Mouse (Mus musculus) c-Kit-positive CD71-positive TER-119-positive erythroid progenitor cells, embryonic 14.5 days (primary cell): ENCODE results near the gene Sirt2.

Source experiments
- DNase-seq: peaks from one replicate; pipeline ENCODE4 v3.0.0-alpha.2; 2013; ENCODE audit warnings: low spot score

Gene Sirt2

GRCm38 (mm10) chr7:28816920-28817319 is 50.4 kb downstream of the Sirt2 start:
- DNase-seq: no peak

- no peak for DNase-seq
Measured at GRCm38 (mm10) chr7:28817524-28817923, 51.0 kb downstream of the Sirt2 start.

- DNase-seq: no peak
Measured at GRCm38 (mm10) chr7:28817957-28818356, 51.4 kb downstream of the Sirt2 start.

GRCm38 (mm10) chr7:28818436-28818835 is 51.9 kb downstream of the Sirt2 start:
- DNase-seq: no peak

GRCm38 (mm10) chr7:28818861-28819452 is 52.4 kb downstream of the Sirt2 start:
- no peak for DNase-seq

- DNase-seq: no peak
Measured at GRCm38 (mm10) chr7:28819571-28819970, 53.0 kb downstream of the Sirt2 start.

- no peak for DNase-seq
Measured at GRCm38 (mm10) chr7:28820358-28821260, 54.1 kb downstream of the Sirt2 start.

GRCm38 (mm10) chr7:28821261-28821831 is 54.8 kb downstream of the Sirt2 start:
- DNase-seq: no peak

- no peak for DNase-seq
Measured at GRCm38 (mm10) chr7:28822556-28822955, 56.0 kb downstream of the Sirt2 start.

GRCm38 (mm10) chr7:28822993-28823903 is 56.7 kb downstream of the Sirt2 start:
- DNase-seq: no peak

- DNase-seq: no peak
Measured at GRCm38 (mm10) chr7:28823932-28824331, 57.4 kb downstream of the Sirt2 start.

GRCm38 (mm10) chr7:28824941-28825685 is 58.6 kb downstream of the Sirt2 start, which contains the start of gene Ech1:
Gene Ech1 (plus strand): TSS chr7:28825217.
- DNase-seq: peak; percentile 92

- DNase-seq: no peak
Measured at GRCm38 (mm10) chr7:28825686-28826401, 59.3 kb downstream of the Sirt2 start.

GRCm38 (mm10) chr7:28826402-28826772 is 59.9 kb downstream of the Sirt2 start:
- DNase-seq: no peak

GRCm38 (mm10) chr7:28827338-28827737 is 60.8 kb downstream of the Sirt2 start:
- no peak for DNase-seq

- DNase-seq: no peak
Measured at GRCm38 (mm10) chr7:28829821-28830220, 63.3 kb downstream of the Sirt2 start.

- DNase-seq: no peak
Measured at GRCm38 (mm10) chr7:28830981-28831380, 64.4 kb downstream of the Sirt2 start.

- DNase-seq: no peak
Measured at GRCm38 (mm10) chr7:28831411-28832125, 65.0 kb downstream of the Sirt2 start.

- DNase-seq: no peak
Measured at GRCm38 (mm10) chr7:28832137-28832536, 65.6 kb downstream of the Sirt2 start.
